Mouse (Mus musculus) T-cell, adult 66 days (primary cell): ENCODE data around the gene Upf1. TPM values are rescaled to one million over a fixed set of nuclear protein-coding genes. Genes with fewer than 3 reads are reported as not detected.

Source experiments
- total RNA-seq, 2 experiments: library from RNA; stranded (reverse); gene quantifications; 3 replicates in 1 of 2; 4 replicates in 1 of 2; pipeline ENCODE4 v1.2.4; 2023

Upf1 gene
- total RNA-seq, result 10 to 100 TPM; 81.4 to 87.5 TPM

GRCm38 (mm10) chr8:70353194-70353817 is at the start of gene Upf1:
Upf1 (minus strand) TSS chr8:70353278.

GRCm38 (mm10) chr8:70373397-70374317 is 20.6 kb upstream of the Upf1 start, which contains the start of gene Comp:
Comp (plus strand) TSS chr8:70373558.

GRCm38 (mm10) chr8:70329124-70329834 is 23.8 kb downstream of the Upf1 start, which contains the start of gene Gdf1:
Gdf1 (plus strand) TSS chr8:70329817.

GRCm38 (mm10) chr8:70315624-70316510 is 37.2 kb downstream of the Upf1 start, which contains the start of gene Cers1:
Cers1 (plus strand) TSS chr8:70315775.

DNA sequence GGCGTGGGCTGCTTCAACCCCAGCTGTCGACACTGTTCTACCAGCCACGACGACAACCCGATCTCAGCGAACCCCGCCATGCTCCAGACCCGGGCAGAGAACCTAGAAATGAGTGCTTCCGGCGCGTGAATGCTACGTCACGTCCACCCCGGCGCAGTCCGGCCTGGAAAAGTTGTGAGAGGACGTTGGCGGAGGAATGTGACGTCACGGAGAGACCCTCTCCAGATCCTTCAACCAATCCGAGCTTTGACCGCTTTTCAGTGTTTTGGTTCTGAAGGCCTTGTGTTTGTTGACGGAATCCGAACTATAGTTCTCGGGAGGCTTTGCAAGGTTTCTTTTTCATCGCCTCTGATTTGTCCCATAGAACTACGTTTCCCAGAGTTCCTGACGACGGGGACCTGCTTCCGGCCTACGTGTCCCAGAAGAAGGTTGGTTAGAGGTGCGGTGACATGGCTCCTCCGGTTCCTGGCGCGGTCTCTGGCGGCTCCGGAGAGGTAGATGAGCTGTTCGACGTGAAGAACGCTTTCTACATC is 50.7 kb downstream of the Upf1 start, which contains the start of the genes Ddx49 and Cope:
Gene Ddx49 (minus strand): TSS at position 132 of the 533 bp plus-strand sequence.
Gene Cope (plus strand): TSS at position 161 of the 533 bp plus-strand sequence.

DNA sequence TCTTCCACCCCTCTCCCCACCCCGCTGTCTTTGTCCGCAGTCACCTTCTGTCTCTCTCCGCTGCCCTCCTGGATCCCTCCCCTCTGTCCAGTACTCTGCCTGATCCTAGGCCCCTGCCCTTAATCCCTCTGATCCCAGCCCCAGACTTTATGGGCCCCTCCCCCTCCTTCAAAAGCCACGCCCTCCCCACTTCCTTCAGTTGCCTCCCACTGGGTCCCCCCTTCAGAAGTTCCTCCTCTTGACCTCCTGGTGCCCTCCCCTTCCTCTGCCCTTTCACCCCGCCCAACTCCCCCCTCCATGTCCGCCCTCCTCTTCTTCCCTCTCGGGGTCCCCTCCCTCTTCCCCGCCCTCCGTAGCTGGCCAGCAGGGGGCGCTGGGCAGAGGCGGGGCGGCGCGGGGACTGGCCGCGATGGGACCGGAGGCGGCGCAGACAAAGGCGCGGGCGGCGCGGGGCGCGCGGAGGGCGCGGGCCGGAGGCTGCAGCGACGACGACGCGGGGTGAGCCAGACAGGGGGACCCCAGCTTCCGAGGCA is 70.4 kb downstream of the Upf1 start, which contains the start of gene Homer3:
Gene Homer3 (plus strand): TSS at position 225 of the 533 bp plus-strand sequence.

Other genes starting within 250 kb of the Upf1 start
- not detected for gene Ncan, start 232.4 kb downstream of the Upf1 start, total RNA-seq
- gene Nr2c2ap, start 221.9 kb downstream of the Upf1 start, total RNA-seq, result 10 to 100 TPM; 35.6 to 41.8 TPM
- gene Rfxank, start 214.1 kb downstream of the Upf1 start, total RNA-seq, result 10 to 100 TPM; 27.9 to 28.0 TPM
- 10 to 100 TPM; 60.7 to 72.8 TPM for gene Borcs8, start 213.8 kb downstream of the Upf1 start, total RNA-seq
- gene Mef2b, start 213.6 kb downstream of the Upf1 start, total RNA-seq, result 1 to 10 TPM; 2.7 to 3.8 TPM
- gene Tmem161a, start 180.9 kb downstream of the Upf1 start, total RNA-seq, result 10 to 100 TPM; 51.2 to 54.0 TPM
- gene Slc25a42, start 141.0 kb downstream of the Upf1 start, total RNA-seq, result 10 to 100 TPM; 13.6 to 20.1 TPM
- 10 to 100 TPM; 85.2 to 91.8 TPM for gene Sugp2, start 119.1 kb downstream of the Upf1 start, total RNA-seq
- 10 to 100 TPM; 13.2 to 14.2 TPM for gene Armc6, start 118.8 kb downstream of the Upf1 start, total RNA-seq
- gene Homer3, start 70.5 kb downstream of the Upf1 start, total RNA-seq, result 1 to 10 TPM; 3.7 to 5.4 TPM
- gene Ddx49, start 50.8 kb downstream of the Upf1 start, total RNA-seq, result 100 to 1,000 TPM in 1 of 2 experiments, 10 to 100 TPM in 1; 94.8 to 103 TPM
- 100 to 1,000 TPM; 113 to 144 TPM for gene Cope, start 50.8 kb downstream of the Upf1 start, total RNA-seq
- gene Cers1, start 37.5 kb downstream of the Upf1 start, total RNA-seq, result not detected
- gene Gdf1, start 23.5 kb downstream of the Upf1 start, total RNA-seq, result not detected
- 1 to 10 TPM; 1.0 to 1.7 TPM for gene Comp, start 20.3 kb upstream of the Upf1 start, total RNA-seq
- gene Crtc1, start 86.3 kb upstream of the Upf1 start, total RNA-seq, result 10 to 100 TPM; 22.0 to 24.7 TPM
- 10 to 100 TPM in 1 of 2 experiments, 1 to 10 TPM in 1; 9.8 to 10.7 TPM for gene Klhl26, start 123.7 kb upstream of the Upf1 start, total RNA-seq
- gene Tmem59l, start 134.1 kb upstream of the Upf1 start, total RNA-seq, result not detected
- gene Crlf1, start 139.9 kb upstream of the Upf1 start, total RNA-seq, result not detected
- gene Rex1bd, start 153.5 kb upstream of the Upf1 start, total RNA-seq, result 10 to 100 TPM; 64.4 to 64.7 TPM
- gene Uba52, start 157.5 kb upstream of the Upf1 start, total RNA-seq, result 1,000 to 10,000 TPM; 3,558 to 3,776 TPM
- gene Fkbp8, start 174.4 kb upstream of the Upf1 start, total RNA-seq, result 100 to 1,000 TPM; 257 to 281 TPM
- 10 to 100 TPM; 57.3 to 61.1 TPM for gene Kxd1, start 174.7 kb upstream of the Upf1 start, total RNA-seq
- 10 to 100 TPM; 27.8 to 29.0 TPM for gene Ell, start 186.2 kb upstream of the Upf1 start, total RNA-seq
- 10 to 100 TPM; 76.4 to 85.3 TPM for gene Isyna1, start 241.1 kb upstream of the Upf1 start, total RNA-seq